Mouse (Mus musculus): ENCODE data around the gene Zfp30. TPM values are rescaled to one million over a fixed set of nuclear protein-coding genes. Genes with fewer than 3 reads are reported as not detected.
A peak's percentile ranks its signal among the peaks of the same experiment; 100 is the strongest.

The Zfp30 gene
- polyA plus RNA-seq (2015; fragmentation: Nextera tagmentation; extraction: Ambion mirVana), result 6.4 and 6.9 TPM in 2 replicates

DNA sequence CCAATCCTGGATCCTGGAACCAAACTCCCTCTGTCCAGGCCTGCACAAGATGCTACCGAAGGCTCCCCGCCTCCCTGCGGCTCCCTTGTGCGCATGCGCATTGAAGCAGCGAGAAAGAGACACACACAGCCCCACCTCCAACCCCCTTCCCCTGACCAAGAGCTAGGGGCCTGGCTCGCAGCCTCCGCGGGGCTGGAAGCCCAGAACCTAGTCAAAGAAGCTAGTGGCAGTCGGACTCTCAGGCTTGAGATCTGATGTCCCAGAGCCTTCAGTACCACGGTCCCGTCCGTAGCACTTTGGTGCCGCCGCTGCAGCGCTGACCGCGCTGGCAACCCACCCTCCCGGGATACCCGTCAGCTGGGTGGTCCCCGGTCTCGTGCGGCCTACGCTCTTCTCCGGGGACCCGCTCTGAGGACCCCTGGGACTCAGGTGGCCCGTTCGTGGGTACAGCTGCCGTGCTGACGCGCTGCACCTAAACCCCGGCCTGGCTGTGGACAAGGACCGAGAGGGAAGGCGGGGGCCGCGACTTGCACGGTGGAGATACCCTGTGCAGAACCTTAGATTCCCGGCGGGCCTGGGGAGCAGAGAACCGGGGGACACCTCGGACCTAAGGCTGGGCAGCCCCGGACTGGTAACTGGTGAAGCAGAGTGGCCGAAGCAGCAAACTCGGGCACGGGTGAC is at the start of gene Zfp30:
TSS of gene Zfp30 (plus strand) at position 128 of the 681 bp plus-strand sequence.
- peak within 1 kb of the TSS; percentile 82 for H3K4me2 ChIP-seq (ENCODE audit: low read depth, low read length)
- H3K36me3 ChIP-seq (ENCODE audit: control insufficient read depth, insufficient read depth, low read length), result peaks cover 6% of the 10 kb centered on the region; the same call in 1 of the 2 replicates
- H3K9me3 ChIP-seq (ENCODE audit: control insufficient read depth, low read length), result no peaks in the 10 kb centered on the region
- WGBS, result under 1% methylated on average over 45 of the region's 45 CpGs
- peak within 1 kb of the TSS; percentile 68 for H3K4me3 ChIP-seq (ENCODE audit: low read length)
- peaks cover 11% of the 10 kb centered on the region for H3K4me1 ChIP-seq (replicated peaks; ENCODE audit: control insufficient read depth, insufficient read depth, low read length)
- H3K9ac ChIP-seq (ENCODE audit: low read length), result peak within 1 kb of the TSS; percentile 90
- no peaks in the 10 kb centered on the region for H3K27me3 ChIP-seq (ENCODE audit: control insufficient read depth, insufficient read depth, low read depth, low read length)
- H3K27ac ChIP-seq (ENCODE audit: low read length), result peak within 1 kb of the TSS; percentile 82
- peak; percentile 99 for ATAC-seq (ENCODE audit: low read depth)

DNA sequence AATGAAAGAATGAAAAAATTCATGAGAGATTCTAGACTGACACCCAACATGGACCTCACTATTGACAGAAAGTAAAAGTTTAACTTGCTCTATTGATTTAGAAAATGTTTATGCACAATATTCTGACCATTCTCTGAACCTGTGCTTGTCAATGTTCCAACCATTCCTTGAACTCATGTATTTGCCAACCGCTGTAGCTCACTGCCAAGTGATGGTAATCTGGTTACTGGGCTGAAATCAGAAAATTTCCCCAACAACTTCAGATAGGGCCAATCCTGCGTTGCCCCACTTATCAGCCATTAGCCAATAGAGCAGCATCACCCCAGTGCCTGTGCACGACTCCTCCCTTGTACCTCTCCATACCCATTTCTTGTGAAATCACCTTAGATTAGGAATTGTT is 41.5 kb upstream of the Zfp30 start:
- Histone ChIP-seq H3K9ac (ENCODE audit: low read length) (no peak overlapping the region), H3K27ac (ENCODE audit: low read length) (no peak overlapping the region), H3K4me1 (replicated peaks; ENCODE audit: control insufficient read depth, insufficient read depth, low read length) (no peaks in the 10 kb centered on the region), H3K27me3 (ENCODE audit: control insufficient read depth, insufficient read depth, low read depth, low read length) (no peaks in the 10 kb centered on the region), H3K36me3 (ENCODE audit: control insufficient read depth, insufficient read depth, low read length) (no peaks in the 10 kb centered on the region), H3K9me3 (ENCODE audit: control insufficient read depth, low read length) (no peaks in the 10 kb centered on the region), H3K4me2 (ENCODE audit: low read depth, low read length) (no peak overlapping the region), H3K4me3 (ENCODE audit: low read length) (no peak overlapping the region)
- no peak for ATAC-seq (ENCODE audit: low read depth)
- 73% methylated on average over 3 of the region's 3 CpGs for WGBS

DNA sequence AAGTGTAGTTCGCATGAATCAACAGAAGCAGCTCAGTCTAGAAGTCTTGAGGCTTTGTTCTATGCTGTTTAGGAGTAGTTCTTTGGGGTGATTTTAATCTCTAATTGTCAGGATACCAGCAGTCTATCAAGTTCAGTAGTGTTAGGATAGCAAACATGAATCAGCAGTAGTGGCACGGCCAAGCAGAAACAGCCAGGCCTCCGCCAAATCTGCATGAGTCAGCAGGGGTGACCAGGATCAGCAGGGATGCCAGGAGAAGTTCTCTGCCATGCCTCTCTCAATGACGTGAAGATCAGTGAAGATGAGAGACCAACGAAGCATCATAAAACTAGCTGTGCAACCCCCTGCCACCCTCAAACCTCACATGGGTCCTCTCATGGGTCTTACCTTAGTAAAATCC is 23.3 kb upstream of the Zfp30 start:
- no peak overlapping the region for H3K9ac ChIP-seq (ENCODE audit: low read length)
- H3K9me3 ChIP-seq (ENCODE audit: control insufficient read depth, low read length), result no peaks in the 10 kb centered on the region
- no peak for ATAC-seq (ENCODE audit: low read depth)
- H3K27ac ChIP-seq (ENCODE audit: low read length), result no peak overlapping the region
- no peak overlapping the region for H3K4me3 ChIP-seq (ENCODE audit: low read length)
- H3K4me1 ChIP-seq (replicated peaks; ENCODE audit: control insufficient read depth, insufficient read depth, low read length), result no peaks in the 10 kb centered on the region
- H3K4me2 ChIP-seq (ENCODE audit: low read depth, low read length), result no peak overlapping the region
- WGBS, result 88% methylated on average over 5 of the region's 5 CpGs
- no peaks in the 10 kb centered on the region for H3K27me3 ChIP-seq (ENCODE audit: control insufficient read depth, insufficient read depth, low read depth, low read length)
- no peaks in the 10 kb centered on the region for H3K36me3 ChIP-seq (ENCODE audit: control insufficient read depth, insufficient read depth, low read length)

- H3K27me3 ChIP-seq (ENCODE audit: control insufficient read depth, insufficient read depth, low read depth, low read length), result no peaks in the 10 kb centered on the region
- no peak overlapping the region for H3K4me2 ChIP-seq (ENCODE audit: low read depth, low read length)
- no peaks in the 10 kb centered on the region for H3K9me3 ChIP-seq (ENCODE audit: control insufficient read depth, low read length)
- H3K9ac ChIP-seq (ENCODE audit: low read length), result no peak overlapping the region
- no peak overlapping the region for H3K4me3 ChIP-seq (ENCODE audit: low read length)
- 74% methylated on average over 7 of the region's 7 CpGs for WGBS
- no peak overlapping the region for H3K27ac ChIP-seq (ENCODE audit: low read length)
- no peaks in the 10 kb centered on the region for H3K36me3 ChIP-seq (ENCODE audit: control insufficient read depth, insufficient read depth, low read length)
- ATAC-seq (ENCODE audit: low read depth), result no peak
- peaks cover 10% of the 10 kb centered on the region for H3K4me1 ChIP-seq (replicated peaks; ENCODE audit: control insufficient read depth, insufficient read depth, low read length)
These were observed 19.1 kb upstream of the Zfp30 start for GRCm38 (mm10) chr7:29764702-29765101.

DNA sequence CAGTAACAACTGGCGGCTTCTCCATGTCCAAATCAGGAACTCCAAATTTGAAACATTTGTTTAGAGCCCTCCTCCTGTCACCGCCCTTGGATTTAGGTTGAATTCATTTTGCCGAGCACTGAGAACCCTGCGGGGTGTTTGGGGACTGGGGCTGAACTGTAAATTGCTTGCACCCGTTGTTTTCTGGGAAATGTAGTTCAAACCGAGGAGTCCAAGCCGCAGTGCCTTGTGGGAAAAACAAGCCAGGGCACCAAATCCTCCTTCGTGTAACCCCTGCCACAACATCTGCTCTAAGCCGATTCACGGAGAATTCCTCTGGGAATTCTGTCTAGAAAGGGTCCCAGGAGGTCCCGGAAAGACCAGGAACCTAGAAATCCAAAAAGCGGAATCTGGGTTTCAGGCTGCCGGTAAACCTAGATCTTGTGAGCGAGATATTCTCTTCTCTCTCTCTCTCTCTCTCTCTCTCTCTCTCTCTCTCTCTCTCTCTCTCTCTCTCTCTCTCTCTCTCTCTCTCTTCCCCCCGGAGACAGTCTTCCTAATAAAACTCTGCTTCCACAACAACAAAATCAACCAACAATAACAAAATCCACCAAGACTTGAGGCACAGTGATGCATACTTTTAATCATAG is 16.6 kb upstream of the Zfp30 start:
- ATAC-seq (ENCODE audit: low read depth), result peak; percentile 58

GRCm38 (mm10) chr7:29768090-29768900 is 15.5 kb upstream of the Zfp30 start, which contains the start of gene Zfp84:
Zfp84 (plus strand) TSS chr7:29768552.
- peak within 1 kb of the TSS; percentile 82 for H3K9ac ChIP-seq (ENCODE audit: low read length)
- no peaks in the 10 kb centered on the region for H3K27me3 ChIP-seq (ENCODE audit: control insufficient read depth, insufficient read depth, low read depth, low read length)
- H3K36me3 ChIP-seq (ENCODE audit: control insufficient read depth, insufficient read depth, low read length), result peaks cover 9% of the 10 kb centered on the region
- ATAC-seq (ENCODE audit: low read depth), result peak; percentile 97
- H3K4me1 ChIP-seq (replicated peaks; ENCODE audit: control insufficient read depth, insufficient read depth, low read length), result peaks cover 10% of the 10 kb centered on the region
- WGBS, result under 1% methylated on average over 32 of the region's 32 CpGs
- peak within 1 kb of the TSS; percentile 83 for H3K4me3 ChIP-seq (ENCODE audit: low read length)
- H3K9me3 ChIP-seq (ENCODE audit: control insufficient read depth, low read length), result no peaks in the 10 kb centered on the region
- peak within 1 kb of the TSS; percentile 97 for H3K27ac ChIP-seq (ENCODE audit: low read length)
- H3K4me2 ChIP-seq (ENCODE audit: low read depth, low read length), result peak within 1 kb of the TSS; percentile 69

More for the DNA sequence above, 16.6 kb upstream of the Zfp30 start:
- Histone ChIP-seq H3K9me3 (ENCODE audit: control insufficient read depth, low read length) (no peaks in the 10 kb centered on the region), H3K27ac (ENCODE audit: low read length) (peak overlapping the region; percentile 58), H3K4me1 (replicated peaks; ENCODE audit: control insufficient read depth, insufficient read depth, low read length) (peaks cover 10% of the 10 kb centered on the region), H3K27me3 (ENCODE audit: control insufficient read depth, insufficient read depth, low read depth, low read length) (no peaks in the 10 kb centered on the region), H3K9ac (ENCODE audit: low read length) (peak overlapping the region; percentile 74), H3K36me3 (ENCODE audit: control insufficient read depth, insufficient read depth, low read length) (peaks cover 4% of the 10 kb centered on the region), H3K4me2 (ENCODE audit: low read depth, low read length) (peak overlapping the region; percentile 61), H3K4me3 (ENCODE audit: low read length) (peak overlapping the region; percentile 83)
- WGBS, result 1% methylated on average over 15 of the region's 15 CpGs

GRCm38 (mm10) chr7:29768980-29769379 is 14.8 kb upstream of the Zfp30 start:
- H3K4me1 ChIP-seq (replicated peaks; ENCODE audit: control insufficient read depth, insufficient read depth, low read length), result peaks cover 10% of the 10 kb centered on the region
- no peak for ATAC-seq (ENCODE audit: low read depth)
- peak overlapping the region; percentile 97; the same call in 1 of the 2 replicates for H3K27ac ChIP-seq (ENCODE audit: low read length)
- no peaks in the 10 kb centered on the region for H3K9me3 ChIP-seq (ENCODE audit: control insufficient read depth, low read length)
- H3K4me3 ChIP-seq (ENCODE audit: low read length), result peak overlapping the region; percentile 83
- peak overlapping the region; percentile 82 for H3K9ac ChIP-seq (ENCODE audit: low read length)
- peaks cover 14% of the 10 kb centered on the region for H3K36me3 ChIP-seq (ENCODE audit: control insufficient read depth, insufficient read depth, low read length)
- no peaks in the 10 kb centered on the region for H3K27me3 ChIP-seq (ENCODE audit: control insufficient read depth, insufficient read depth, low read depth, low read length)
- 4% methylated on average over 10 of the region's 10 CpGs for WGBS
- H3K4me2 ChIP-seq (ENCODE audit: low read depth, low read length), result peak overlapping the region; percentile 69

- Histone ChIP-seq H3K27me3 (ENCODE audit: control insufficient read depth, insufficient read depth, low read depth, low read length) (no peaks in the 10 kb centered on the region), H3K4me2 (ENCODE audit: low read depth, low read length) (no peak overlapping the region), H3K9ac (ENCODE audit: low read length) (no peak overlapping the region), H3K4me3 (ENCODE audit: low read length) (no peak overlapping the region), H3K36me3 (ENCODE audit: control insufficient read depth, insufficient read depth, low read length) (peaks cover 46% of the 10 kb centered on the region), H3K9me3 (ENCODE audit: control insufficient read depth, low read length) (peaks cover 2% of the 10 kb centered on the region; the same call in 1 of the 2 replicates), H3K4me1 (replicated peaks; ENCODE audit: control insufficient read depth, insufficient read depth, low read length) (peaks cover 5% of the 10 kb centered on the region), H3K27ac (ENCODE audit: low read length) (no peak overlapping the region)
- WGBS, result 91% methylated on average over 7 of the region's 7 CpGs
- ATAC-seq (ENCODE audit: low read depth), result no peak
These were observed 10.3 kb upstream of the Zfp30 start for GRCm38 (mm10) chr7:29773503-29773902.

- H3K27ac ChIP-seq (ENCODE audit: low read length), result no peak overlapping the region
These were observed 9.4 kb upstream of the Zfp30 start for GRCm38 (mm10) chr7:29774371-29774770.

More at GRCm38 (mm10) chr7:29774371-29774770, 9.4 kb upstream of the Zfp30 start:
- no peak overlapping the region for H3K9ac ChIP-seq (ENCODE audit: low read length)
- H3K4me1 ChIP-seq (replicated peaks; ENCODE audit: control insufficient read depth, insufficient read depth, low read length), result peaks cover 3% of the 10 kb centered on the region
- no peak for ATAC-seq (ENCODE audit: low read depth)
- H3K4me2 ChIP-seq (ENCODE audit: low read depth, low read length), result no peak overlapping the region
- H3K9me3 ChIP-seq (ENCODE audit: control insufficient read depth, low read length), result peaks cover 2% of the 10 kb centered on the region; the same call in 1 of the 2 replicates
- H3K4me3 ChIP-seq (ENCODE audit: low read length), result no peak overlapping the region
- no peaks in the 10 kb centered on the region for H3K27me3 ChIP-seq (ENCODE audit: control insufficient read depth, insufficient read depth, low read depth, low read length)
- peaks cover 49% of the 10 kb centered on the region for H3K36me3 ChIP-seq (ENCODE audit: control insufficient read depth, insufficient read depth, low read length)
- 92% methylated on average over 3 of the region's 3 CpGs for WGBS
